Mouse (Mus musculus) c-Kit-positive CD71-negative TER-119-negative erythroid progenitor cells, embryonic 14.5 days (primary cell): ENCODE data around the gene Tap2.
A peak's percentile ranks its signal among the peaks of the same experiment; 100 is the strongest.

Source experiments
- DNase-seq: peaks from one replicate; pipeline ENCODE4 v3.0.0-alpha.2; 2013; ENCODE audit warnings: low read depth

Gene Tap2

DNA sequence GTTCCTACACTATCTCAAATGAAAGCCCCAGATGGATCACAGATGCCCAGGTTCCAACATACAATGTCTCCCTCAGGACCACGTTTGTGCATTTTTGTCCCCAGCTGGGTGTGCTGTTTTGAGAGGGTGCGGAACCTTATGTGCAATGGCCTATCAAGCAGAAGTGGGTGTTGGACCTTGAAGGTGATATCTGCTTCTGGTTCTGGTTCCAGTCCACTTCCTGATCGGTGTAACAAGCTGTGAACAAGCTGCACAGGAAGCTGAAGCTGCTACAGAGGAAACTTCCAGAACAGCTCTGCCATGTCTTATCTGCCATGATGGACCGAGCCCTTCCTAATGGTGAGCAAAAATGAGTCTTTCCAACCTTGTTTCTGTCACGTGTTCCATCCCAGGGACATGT, 53.2 kb downstream of the Tap2 start:
- no peak for DNase-seq

DNA sequence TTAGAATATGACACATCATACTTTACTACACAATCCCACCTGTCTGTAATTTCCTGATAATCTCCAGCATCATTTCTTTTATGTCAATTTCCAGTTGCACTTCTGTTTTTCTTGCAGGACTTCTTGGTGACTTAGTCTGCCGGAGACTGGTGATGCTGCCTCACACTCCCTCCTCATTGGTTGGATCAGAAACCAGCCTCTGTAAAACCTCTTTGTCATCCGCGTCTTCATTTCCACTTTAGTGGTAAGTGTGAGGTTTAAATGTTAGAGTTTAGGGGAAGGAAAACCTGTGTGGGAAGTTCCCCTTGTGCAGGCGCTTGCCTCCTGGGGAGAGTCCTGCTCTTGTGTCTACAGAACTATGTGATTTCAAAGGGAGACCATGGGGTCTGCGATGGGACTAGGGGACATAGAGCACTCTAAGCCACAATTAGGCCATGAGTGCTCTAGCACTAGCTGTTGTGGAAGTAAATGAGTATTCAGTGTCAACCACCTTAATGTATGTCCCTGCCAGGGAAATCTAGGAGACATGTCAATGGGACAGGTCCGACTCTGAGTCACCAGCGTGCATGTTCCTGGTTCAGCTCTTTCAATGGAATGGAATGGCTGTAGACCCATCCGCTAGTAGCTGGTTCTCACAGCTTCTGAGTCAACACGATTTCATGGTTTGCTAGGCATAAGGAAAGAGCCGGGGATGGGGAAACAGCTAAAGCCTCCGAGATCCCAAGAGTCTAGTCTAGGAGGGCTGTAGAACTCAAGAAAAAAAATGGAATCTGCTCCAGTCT, 54.5 kb downstream of the Tap2 start, which contains the start of gene H2-Ab1:
H2-Ab1 (plus strand) TSS at position 96 of the 782 bp plus-strand sequence.
- DNase-seq, result peak; percentile 76

DNA sequence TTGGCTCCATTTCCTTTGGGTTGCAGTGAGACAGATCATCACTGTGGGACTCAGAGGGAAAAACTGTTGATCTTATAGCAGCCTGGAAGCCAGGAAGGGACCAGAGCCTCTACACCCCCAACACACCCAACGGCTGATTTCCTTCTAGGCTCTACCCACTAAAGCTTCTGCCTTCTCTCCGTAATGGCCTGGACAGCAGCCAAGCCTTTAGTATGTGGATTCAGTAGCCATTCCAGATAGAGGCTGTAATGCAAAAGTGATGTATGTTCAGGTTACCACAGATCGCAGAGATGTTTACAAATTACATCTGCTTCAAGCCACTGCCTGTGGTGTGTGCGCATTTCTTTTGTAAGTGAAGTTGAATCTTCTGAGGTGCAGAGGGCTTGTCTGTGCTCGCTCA, 57.2 kb downstream of the Tap2 start:
- no peak for DNase-seq

DNA sequence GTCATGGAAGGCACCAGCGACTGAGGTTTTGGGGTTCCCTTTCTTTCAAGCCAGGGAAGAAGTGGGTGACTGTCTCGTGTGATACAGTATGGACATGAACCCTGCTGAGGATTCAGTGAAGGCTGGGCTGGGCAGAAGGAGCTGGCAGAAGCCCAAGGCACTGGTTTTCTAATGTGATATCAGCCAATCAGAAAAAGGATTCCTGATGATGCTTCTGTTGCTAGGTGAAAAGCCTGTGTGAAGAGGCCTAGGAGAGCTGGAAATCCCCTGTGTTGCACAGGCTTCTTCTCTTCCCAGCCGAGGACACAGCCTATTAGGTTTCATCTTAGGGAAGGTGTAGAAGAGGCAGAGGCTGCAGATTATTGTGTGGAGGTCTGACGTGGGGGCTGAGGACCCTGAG, 58.2 kb downstream of the Tap2 start:
- peak; percentile 67 for DNase-seq

DNA sequence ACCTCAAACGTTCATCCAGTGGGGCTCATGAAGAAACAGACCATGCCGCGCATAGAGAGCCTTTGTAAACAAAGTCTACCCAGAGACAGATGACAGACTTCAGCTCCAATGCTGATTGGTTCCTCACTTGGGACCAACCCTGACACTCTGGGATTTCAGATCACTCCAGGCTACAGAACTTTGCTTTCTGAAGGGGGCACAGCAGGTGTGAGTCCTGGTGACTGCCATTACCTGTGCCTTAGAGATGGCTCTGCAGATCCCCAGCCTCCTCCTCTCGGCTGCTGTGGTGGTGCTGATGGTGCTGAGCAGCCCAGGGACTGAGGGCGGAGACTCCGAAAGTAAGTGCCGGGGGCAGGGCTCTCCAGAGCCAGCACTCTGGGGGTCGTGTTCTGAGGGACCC, 59.7 kb downstream of the Tap2 start:
- peak; percentile 82 for DNase-seq

DNA sequence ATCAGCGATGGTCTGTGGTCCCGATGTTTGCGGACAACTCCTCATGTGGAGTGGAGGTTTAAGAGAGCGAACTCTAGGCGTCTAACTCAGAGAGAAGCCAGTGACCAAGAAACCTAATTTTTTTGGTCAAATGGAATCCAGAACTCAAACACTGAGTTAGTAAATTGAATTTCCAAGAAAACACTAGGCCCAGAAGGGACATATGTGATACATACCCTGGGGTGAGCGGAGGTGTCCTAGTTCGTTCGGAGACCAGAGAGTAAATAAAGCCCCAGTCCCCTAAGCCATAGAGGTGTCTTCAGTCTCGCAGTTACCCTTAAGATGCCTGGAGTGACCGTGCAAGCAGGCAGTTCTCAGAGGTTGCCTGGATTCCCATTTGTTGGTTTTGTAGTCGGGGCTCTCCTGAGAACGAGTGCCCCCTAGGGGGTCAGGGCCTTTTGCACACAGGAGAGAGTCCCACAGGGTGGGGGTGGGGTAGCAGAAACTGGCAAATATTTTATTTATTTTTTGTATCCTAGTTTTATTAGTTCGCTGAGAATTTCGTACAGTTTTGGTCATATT, 60.6 kb downstream of the Tap2 start:
- DNase-seq, result no peak

DNA sequence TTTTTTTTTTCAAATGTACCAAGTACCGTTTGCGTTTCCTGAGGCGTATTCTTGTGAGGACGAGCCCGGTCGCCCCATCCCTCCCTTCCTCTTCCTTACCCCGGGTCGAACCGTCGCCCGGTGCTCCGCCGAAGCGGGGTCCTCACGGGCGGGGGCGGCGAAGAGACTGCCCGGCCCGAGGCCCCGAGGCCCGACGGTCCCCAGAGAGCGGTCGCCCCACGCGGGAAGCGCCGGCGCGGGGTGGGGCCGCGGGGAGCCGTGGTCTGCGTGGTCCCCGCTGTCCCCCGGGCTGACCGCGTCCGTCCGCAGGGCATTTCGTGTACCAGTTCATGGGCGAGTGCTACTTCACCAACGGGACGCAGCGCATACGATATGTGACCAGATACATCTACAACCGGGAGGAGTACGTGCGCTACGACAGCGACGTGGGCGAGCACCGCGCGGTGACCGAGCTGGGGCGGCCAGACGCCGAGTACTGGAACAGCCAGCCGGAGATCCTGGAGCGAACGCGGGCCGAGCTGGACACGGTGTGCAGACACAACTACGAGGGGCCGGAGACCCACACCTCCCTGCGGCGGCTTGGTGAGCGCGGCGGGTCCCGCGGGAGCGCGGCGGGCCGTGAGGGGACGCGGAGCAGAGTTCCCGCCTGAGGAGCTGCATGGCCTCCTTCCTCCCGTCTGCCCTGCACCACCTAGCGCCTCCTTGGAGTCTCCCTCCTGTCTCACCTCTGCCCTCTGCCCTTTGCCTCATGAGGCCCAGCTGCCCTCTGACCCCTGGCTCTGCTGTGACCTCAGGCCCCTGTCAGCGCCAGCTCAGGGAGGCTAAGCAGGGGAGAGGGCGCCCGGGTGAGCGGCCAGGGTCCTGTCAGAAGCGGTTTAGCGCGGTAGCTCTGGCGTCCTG, 61.4 kb downstream of the Tap2 start:
- no peak for DNase-seq
